Mouse (Mus musculus): Measurements from ENCODE around the gene Tjap1. TPM values are rescaled to one million over a fixed set of nuclear protein-coding genes. Genes with fewer than 3 reads are reported as not detected.

Tjap1 gene
- polyA plus RNA-seq, 2 experiments = 7.7 to 11.0 TPM

- no peaks in the 10 kb centered on the region for H3K9me3 ChIP-seq (ENCODE audit: control insufficient read depth, low read length)
- no peak overlapping the region for H3K27ac ChIP-seq
- ATAC-seq (ENCODE audit: insufficient read depth) = no peak
- H3K4me2 ChIP-seq (ENCODE audit: low read depth) = no peak overlapping the region
- no peak overlapping the region for H3K4me3 ChIP-seq (ENCODE audit: insufficient read depth in 1 of 2, low read depth in 2 of 2, low read length in 2 of 2)
- no peaks in the 10 kb centered on the region for H3K27me3 ChIP-seq (ENCODE audit: control insufficient read depth, insufficient read depth, low read length)
- no peak overlapping the region for H3K9ac ChIP-seq (replicated peaks)
- H3K36me3 ChIP-seq (replicated peaks; ENCODE audit: control insufficient read depth, insufficient read depth, low read depth) = no peaks in the 10 kb centered on the region
- 40% methylated on average over 7 of the region's 7 CpGs for WGBS (ENCODE audit: insufficient replicate concordance)
- no peak for DNase-seq (ENCODE audit: low read depth in 3 of 3, low spot score in 3 of 3)
- TF ChIP-seq EP300 (IDR thresholded peaks at IDR 0.05; ENCODE audit: low read depth) = no peak
- no peak for TF ChIP-seq CTCF (IDR thresholded peaks at IDR 0.05; ENCODE audit: low read depth)
- H3K4me1 ChIP-seq (replicated peaks; ENCODE audit: control insufficient read depth in 2 of 2, insufficient read depth in 2 of 2, low read length in 1 of 2) = peaks cover 10 to 15% of the 10 kb centered on the region in 2 experiments; a peak in 3 of 4 replicates
Measured at GRCm38 (mm10) chr17:46284653-46285052, 1.8 kb upstream of the Tjap1 start.

GRCm38 (mm10) chr17:46283911-46284310 is 1.1 kb upstream of the Tjap1 start:
- no peaks in the 10 kb centered on the region for H3K36me3 ChIP-seq (replicated peaks; ENCODE audit: control insufficient read depth, insufficient read depth, low read depth)
- no peak overlapping the region for H3K4me3 ChIP-seq (ENCODE audit: insufficient read depth in 1 of 2, low read depth in 2 of 2, low read length in 2 of 2)
- H3K27me3 ChIP-seq (ENCODE audit: control insufficient read depth, insufficient read depth, low read length) = no peaks in the 10 kb centered on the region
- H3K4me2 ChIP-seq (ENCODE audit: low read depth) = no peak overlapping the region
- peaks cover 10 to 15% of the 10 kb centered on the region in 2 experiments; a peak in 3 of 4 replicates for H3K4me1 ChIP-seq (replicated peaks; ENCODE audit: control insufficient read depth in 2 of 2, insufficient read depth in 2 of 2, low read length in 1 of 2)
- H3K27ac ChIP-seq = no peak overlapping the region
- TF ChIP-seq CTCF (IDR thresholded peaks at IDR 0.05; ENCODE audit: low read depth) (no peak), EP300 (IDR thresholded peaks at IDR 0.05; ENCODE audit: low read depth) (no peak)
- no peak overlapping the region for H3K9ac ChIP-seq (replicated peaks)
- no peak for ATAC-seq (ENCODE audit: insufficient read depth)
- no peak for DNase-seq (ENCODE audit: low read depth in 3 of 3, low spot score in 3 of 3)
- H3K9me3 ChIP-seq (ENCODE audit: control insufficient read depth, low read length) = no peaks in the 10 kb centered on the region
- WGBS (ENCODE audit: insufficient replicate concordance) = 70% methylated on average over 8 of the region's 8 CpGs

GRCm38 (mm10) chr17:46283140-46283539 is 314 bp upstream of the Tjap1 start:
- Histone ChIP-seq H3K27me3 (ENCODE audit: control insufficient read depth, insufficient read depth, low read length) (no peaks in the 10 kb centered on the region), H3K4me1 (replicated peaks; ENCODE audit: control insufficient read depth in 2 of 2, insufficient read depth in 2 of 2, low read length in 1 of 2) (peaks cover 10 to 15% of the 10 kb centered on the region in 2 experiments; a peak in 3 of 4 replicates), H3K9ac (replicated peaks) (no peak overlapping the region), H3K9me3 (ENCODE audit: control insufficient read depth, low read length) (no peaks in the 10 kb centered on the region), H3K4me3 (ENCODE audit: insufficient read depth in 1 of 2, low read depth in 2 of 2, low read length in 2 of 2) (peak overlapping the region; percentile 78 to 100), H3K27ac (no peak overlapping the region), H3K4me2 (ENCODE audit: low read depth) (peak overlapping the region; percentile 99), H3K36me3 (replicated peaks; ENCODE audit: control insufficient read depth, insufficient read depth, low read depth) (peaks cover under 1% of the 10 kb centered on the region; the same call in 1 of the 2 replicates)
- TF ChIP-seq EP300 (IDR thresholded peaks at IDR 0.05; ENCODE audit: low read depth) (no peak), CTCF (IDR thresholded peaks at IDR 0.05; ENCODE audit: low read depth) (no peak)
- ATAC-seq (ENCODE audit: insufficient read depth) = peak; percentile 35
- WGBS (ENCODE audit: insufficient replicate concordance) = 25% methylated on average over 9 of the region's 9 CpGs
- no peak for DNase-seq (ENCODE audit: low read depth in 3 of 3, low spot score in 3 of 3)

- Histone ChIP-seq H3K9ac (replicated peaks) (no peak overlapping the region), H3K4me3 (ENCODE audit: insufficient read depth in 1 of 2, low read depth in 2 of 2, low read length in 2 of 2) (no peak overlapping the region), H3K27ac (no peak overlapping the region), H3K36me3 (replicated peaks; ENCODE audit: control insufficient read depth, insufficient read depth, low read depth) (peaks cover 3% of the 10 kb centered on the region; the same call in 1 of the 2 replicates), H3K9me3 (ENCODE audit: control insufficient read depth, low read length) (no peaks in the 10 kb centered on the region), H3K4me2 (ENCODE audit: low read depth) (no peak overlapping the region), H3K27me3 (ENCODE audit: control insufficient read depth, insufficient read depth, low read length) (no peaks in the 10 kb centered on the region), H3K4me1 (replicated peaks; ENCODE audit: control insufficient read depth in 2 of 2, insufficient read depth in 2 of 2, low read length in 1 of 2) (peaks cover 10 to 12% of the 10 kb centered on the region in 2 experiments; a peak in 3 of 4 replicates)
- no peak for TF ChIP-seq EP300 (IDR thresholded peaks at IDR 0.05; ENCODE audit: low read depth)
- TF ChIP-seq CTCF (IDR thresholded peaks at IDR 0.05; ENCODE audit: low read depth) = no peak
- ATAC-seq (ENCODE audit: insufficient read depth) (no peak), DNase-seq (ENCODE audit: low read depth in 3 of 3, low spot score in 3 of 3) (no peak)
- WGBS (ENCODE audit: insufficient replicate concordance) = 85% methylated on average over 12 of the region's 12 CpGs
Measured at GRCm38 (mm10) chr17:46278011-46278765, 4.6 kb downstream of the Tjap1 start.

- no peak for ATAC-seq (ENCODE audit: insufficient read depth)
- DNase-seq (ENCODE audit: low read depth in 3 of 3, low spot score in 3 of 3) = no peak
- no peak overlapping the region for H3K4me3 ChIP-seq (ENCODE audit: insufficient read depth in 1 of 2, low read depth in 2 of 2, low read length in 2 of 2)
- 71% methylated on average over 4 of the region's 4 CpGs for WGBS (ENCODE audit: insufficient replicate concordance)
- no peaks in the 10 kb centered on the region for H3K9me3 ChIP-seq (ENCODE audit: control insufficient read depth, low read length)
- H3K4me2 ChIP-seq (ENCODE audit: low read depth) = no peak overlapping the region
- H3K36me3 ChIP-seq (replicated peaks; ENCODE audit: control insufficient read depth, insufficient read depth, low read depth) = peaks cover 3% of the 10 kb centered on the region; the same call in 1 of the 2 replicates
- H3K27me3 ChIP-seq (ENCODE audit: control insufficient read depth, insufficient read depth, low read length) = no peaks in the 10 kb centered on the region
- H3K27ac ChIP-seq = no peak overlapping the region
- peaks cover 9 to 10% of the 10 kb centered on the region in 2 experiments; a peak in 3 of 4 replicates for H3K4me1 ChIP-seq (replicated peaks; ENCODE audit: control insufficient read depth in 2 of 2, insufficient read depth in 2 of 2, low read length in 1 of 2)
- no peak overlapping the region for H3K9ac ChIP-seq (replicated peaks)
- TF ChIP-seq CTCF (IDR thresholded peaks at IDR 0.05; ENCODE audit: low read depth) (no peak), EP300 (IDR thresholded peaks at IDR 0.05; ENCODE audit: low read depth) (no peak)
Measured at GRCm38 (mm10) chr17:46277586-46277985, 5.2 kb downstream of the Tjap1 start.

All from liver, embryonic 14.5 days (tissue).